Mouse (Mus musculus): ENCODE data around the gene Zfp692.

GRCm38 (mm10) chr11:58314069-58314468 lies 7.2 kb downstream of the Zfp692 start:
- TF ChIP-seq CTCF (IDR thresholded peaks at IDR 0.05; ENCODE audit: low read depth, low read length) (no peak), POLR2A (IDR thresholded peaks at IDR 0.05; ENCODE audit: insufficient read depth, low read length) (no peak), EP300 (IDR thresholded peaks at IDR 0.05; ENCODE audit: insufficient read depth, low read depth, low read length) (no peak)

Measured in ES-Bruce4 (cell line).